Mouse (Mus musculus): Measurements from ENCODE around the gene Otud7b. TPM values are rescaled to one million over a fixed set of nuclear protein-coding genes. Genes with fewer than 3 reads are reported as not detected.
"Not testable (repeated sequence)": the region's sequence is repeated elsewhere in the genome, so short reads cannot be mapped to it uniquely, and the experiment has no call there.

Otud7b gene
- polyA plus RNA-seq, 1 experiment from 2014 or later = 9.0 TPM

- Histone ChIP-seq H3K4me1 (ENCODE audit: control insufficient read depth, insufficient read depth, low read length) (0 out of 2 replicates have a peak, but pooled peaks cover 3% of the 10 kb centered on the region), H3K9ac (ENCODE audit: low read length) (no peak overlapping the region), H3K36me3 (ENCODE audit: control insufficient read depth, insufficient read depth, low read length) (peaks cover 2% of the 10 kb centered on the region), H3K9me3 (ENCODE audit: control insufficient read depth, low read length) (no peaks in the 10 kb centered on the region), H3K4me2 (ENCODE audit: low read depth) (peak overlapping the region; percentile 21; the same call in 1 of the 2 replicates), H3K27me3 (ENCODE audit: control insufficient read depth, insufficient read depth, low read length) (no peaks in the 10 kb centered on the region), H3K27ac (ENCODE audit: low read depth, low read length) (no peak overlapping the region), H3K4me3 (ENCODE audit: low read depth, low read length) (no peak overlapping the region)
- ATAC-seq (ENCODE audit: insufficient read depth, low FRiP score, low TSS enrichment) (no peak), DNase-seq (ENCODE audit: low spot score) (no peak)
- WGBS = 52% methylated on average over 4 of the region's 4 CpGs
Measured at GRCm38 (mm10) chr3:96182382-96182776, 78.1 kb downstream of the Otud7b start.

GRCm38 (mm10) chr3:96192977-96193376, 88.7 kb downstream of the Otud7b start:
- ATAC-seq (ENCODE audit: insufficient read depth, low FRiP score, low TSS enrichment) (no peak), DNase-seq (ENCODE audit: low spot score) (no peak)
- H3K4me3 ChIP-seq (ENCODE audit: low read depth, low read length) = no peak overlapping the region
- no peaks in the 10 kb centered on the region for H3K9me3 ChIP-seq (ENCODE audit: control insufficient read depth, low read length)
- H3K27me3 ChIP-seq (ENCODE audit: control insufficient read depth, insufficient read depth, low read length) = no peaks in the 10 kb centered on the region
- H3K27ac ChIP-seq (ENCODE audit: low read depth, low read length) = no peak overlapping the region
- peaks cover 5% of the 10 kb centered on the region for H3K4me1 ChIP-seq (ENCODE audit: control insufficient read depth, insufficient read depth, low read length)
- 65% methylated on average over 12 of the region's 12 CpGs for WGBS
- no peak overlapping the region for H3K4me2 ChIP-seq (ENCODE audit: low read depth)
- no peaks in the 10 kb centered on the region; the same call in 1 of the 2 replicates for H3K36me3 ChIP-seq (ENCODE audit: control insufficient read depth, insufficient read depth, low read length)
- H3K9ac ChIP-seq (ENCODE audit: low read length) = no peak overlapping the region

GRCm38 (mm10) chr3:96194966-96195365, 90.6 kb downstream of the Otud7b start:
- WGBS = 92% methylated on average over 10 of the region's 10 CpGs
- no peak overlapping the region for H3K9ac ChIP-seq (ENCODE audit: low read length)
- ATAC-seq (ENCODE audit: insufficient read depth, low FRiP score, low TSS enrichment) (no peak), DNase-seq (ENCODE audit: low spot score) (no peak)
- H3K36me3 ChIP-seq (ENCODE audit: control insufficient read depth, insufficient read depth, low read length) = no peaks in the 10 kb centered on the region; the same call in 1 of the 2 replicates
- H3K9me3 ChIP-seq (ENCODE audit: control insufficient read depth, low read length) = no peaks in the 10 kb centered on the region
- H3K4me3 ChIP-seq (ENCODE audit: low read depth, low read length) = no peak overlapping the region
- peaks cover 5% of the 10 kb centered on the region for H3K4me1 ChIP-seq (ENCODE audit: control insufficient read depth, insufficient read depth, low read length)
- H3K27ac ChIP-seq (ENCODE audit: low read depth, low read length) = no peak overlapping the region
- no peak overlapping the region for H3K4me2 ChIP-seq (ENCODE audit: low read depth)
- H3K27me3 ChIP-seq (ENCODE audit: control insufficient read depth, insufficient read depth, low read length) = no peaks in the 10 kb centered on the region

GRCm38 (mm10) chr3:96195616-96196313, 91.4 kb downstream of the Otud7b start:
- Histone ChIP-seq H3K4me3 (ENCODE audit: low read depth, low read length) (no peak overlapping the region), H3K9me3 (ENCODE audit: control insufficient read depth, low read length) (no peaks in the 10 kb centered on the region), H3K4me1 (ENCODE audit: control insufficient read depth, insufficient read depth, low read length) (peaks cover 5% of the 10 kb centered on the region), H3K9ac (ENCODE audit: low read length) (no peak overlapping the region), H3K27ac (ENCODE audit: low read depth, low read length) (no peak overlapping the region), H3K27me3 (ENCODE audit: control insufficient read depth, insufficient read depth, low read length) (no peaks in the 10 kb centered on the region), H3K36me3 (ENCODE audit: control insufficient read depth, insufficient read depth, low read length) (no peaks in the 10 kb centered on the region; the same call in 1 of the 2 replicates), H3K4me2 (ENCODE audit: low read depth) (no peak overlapping the region; the same call in 1 of the 2 replicates)
- 90% methylated on average over 11 of the region's 11 CpGs for WGBS
- DNase-seq (ENCODE audit: low spot score) = no peak
- no peak for ATAC-seq (ENCODE audit: insufficient read depth, low FRiP score, low TSS enrichment)

GRCm38 (mm10) chr3:96196437-96197128, 92.3 kb downstream of the Otud7b start:
- no peaks in the 10 kb centered on the region; the same call in 1 of the 2 replicates for H3K36me3 ChIP-seq (ENCODE audit: control insufficient read depth, insufficient read depth, low read length)
- no peaks in the 10 kb centered on the region for H3K27me3 ChIP-seq (ENCODE audit: control insufficient read depth, insufficient read depth, low read length)
- ATAC-seq (ENCODE audit: insufficient read depth, low FRiP score, low TSS enrichment) (peak; percentile 40; the same call in 1 of the 2 replicates), DNase-seq (ENCODE audit: low spot score) (no peak)
- peak overlapping the region; percentile 63 for H3K4me3 ChIP-seq (ENCODE audit: low read depth, low read length)
- peak overlapping the region; percentile 95 for H3K27ac ChIP-seq (ENCODE audit: low read depth, low read length)
- H3K4me1 ChIP-seq (ENCODE audit: control insufficient read depth, insufficient read depth, low read length) = peaks cover 5% of the 10 kb centered on the region
- WGBS = 19% methylated on average over 27 of the region's 27 CpGs
- H3K4me2 ChIP-seq (ENCODE audit: low read depth) = peak overlapping the region; percentile 54
- no peaks in the 10 kb centered on the region for H3K9me3 ChIP-seq (ENCODE audit: control insufficient read depth, low read length)
- H3K9ac ChIP-seq (ENCODE audit: low read length) = peak overlapping the region; percentile 95

- Histone ChIP-seq H3K4me3 (ENCODE audit: low read depth, low read length) (peak overlapping the region; percentile 63), H3K36me3 (ENCODE audit: control insufficient read depth, insufficient read depth, low read length) (no peaks in the 10 kb centered on the region; the same call in 1 of the 2 replicates), H3K9ac (ENCODE audit: low read length) (peak overlapping the region; percentile 95), H3K9me3 (ENCODE audit: control insufficient read depth, low read length) (no peaks in the 10 kb centered on the region), H3K4me1 (ENCODE audit: control insufficient read depth, insufficient read depth, low read length) (peaks cover 5% of the 10 kb centered on the region), H3K27me3 (ENCODE audit: control insufficient read depth, insufficient read depth, low read length) (no peaks in the 10 kb centered on the region), H3K4me2 (ENCODE audit: low read depth) (peak overlapping the region; percentile 54), H3K27ac (ENCODE audit: low read depth, low read length) (peak overlapping the region; percentile 95)
- peak; percentile 90 for DNase-seq (ENCODE audit: low spot score)
- WGBS = under 1% methylated on average over 50 of the region's 50 CpGs
- peak; percentile 97 for ATAC-seq (ENCODE audit: insufficient read depth, low FRiP score, low TSS enrichment)
Measured at GRCm38 (mm10) chr3:96197129-96197749, 92.9 kb downstream of the Otud7b start.

GRCm38 (mm10) chr3:96198181-96198580, 93.9 kb downstream of the Otud7b start:
- H3K36me3 ChIP-seq (ENCODE audit: control insufficient read depth, insufficient read depth, low read length) = no peaks in the 10 kb centered on the region; the same call in 1 of the 2 replicates
- no peaks in the 10 kb centered on the region for H3K9me3 ChIP-seq (ENCODE audit: control insufficient read depth, low read length)
- ATAC-seq (ENCODE audit: insufficient read depth, low FRiP score, low TSS enrichment) (no peak), DNase-seq (ENCODE audit: low spot score) (no peak)
- H3K27me3 ChIP-seq (ENCODE audit: control insufficient read depth, insufficient read depth, low read length) = no peaks in the 10 kb centered on the region
- H3K9ac ChIP-seq (ENCODE audit: low read length) = peak overlapping the region; percentile 32
- peaks cover 5% of the 10 kb centered on the region for H3K4me1 ChIP-seq (ENCODE audit: control insufficient read depth, insufficient read depth, low read length)
- H3K27ac ChIP-seq (ENCODE audit: low read depth, low read length) = no peak overlapping the region
- WGBS = 3% methylated on average over 6 of the region's 6 CpGs
- H3K4me2 ChIP-seq (ENCODE audit: low read depth) = peak overlapping the region; percentile 54
- 0 out of 2 replicates have a peak overlapping the region, but pooled peaks have one; percentile 2 for H3K4me3 ChIP-seq (ENCODE audit: low read depth, low read length)

GRCm38 (mm10) chr3:96198601-96199251, 94.4 kb downstream of the Otud7b start:
- H3K4me3 ChIP-seq (ENCODE audit: low read depth, low read length); ATAC-seq (ENCODE audit: insufficient read depth, low FRiP score, low TSS enrichment); DNase-seq (ENCODE audit: low spot score); H3K4me1 ChIP-seq (ENCODE audit: control insufficient read depth, insufficient read depth, low read length); H3K4me2 ChIP-seq (ENCODE audit: low read depth); H3K27me3 ChIP-seq (ENCODE audit: control insufficient read depth, insufficient read depth, low read length); H3K9ac ChIP-seq (ENCODE audit: low read length); H3K36me3 ChIP-seq (ENCODE audit: control insufficient read depth, insufficient read depth, low read length); H3K27ac ChIP-seq (ENCODE audit: low read depth, low read length); H3K9me3 ChIP-seq (ENCODE audit: control insufficient read depth, low read length): not testable (repeated sequence)
- WGBS = 43% methylated on average over 5 of the region's 8 CpGs
